Mouse (Mus musculus) v-Abl transformed pro-B cells (cell line): ENCODE results near the gene Klf15.

Experiments used
- in situ Hi-C, 2 experiments: fragments of 400-800 bp; cut with MboI; formaldehyde crosslinking; loops; one replicate each; pipeline ENCODE4 v1.15.1; 2025; ENCODE audit not compliant: unreplicated experiment in 2 of 2

Gene Klf15

DNA sequence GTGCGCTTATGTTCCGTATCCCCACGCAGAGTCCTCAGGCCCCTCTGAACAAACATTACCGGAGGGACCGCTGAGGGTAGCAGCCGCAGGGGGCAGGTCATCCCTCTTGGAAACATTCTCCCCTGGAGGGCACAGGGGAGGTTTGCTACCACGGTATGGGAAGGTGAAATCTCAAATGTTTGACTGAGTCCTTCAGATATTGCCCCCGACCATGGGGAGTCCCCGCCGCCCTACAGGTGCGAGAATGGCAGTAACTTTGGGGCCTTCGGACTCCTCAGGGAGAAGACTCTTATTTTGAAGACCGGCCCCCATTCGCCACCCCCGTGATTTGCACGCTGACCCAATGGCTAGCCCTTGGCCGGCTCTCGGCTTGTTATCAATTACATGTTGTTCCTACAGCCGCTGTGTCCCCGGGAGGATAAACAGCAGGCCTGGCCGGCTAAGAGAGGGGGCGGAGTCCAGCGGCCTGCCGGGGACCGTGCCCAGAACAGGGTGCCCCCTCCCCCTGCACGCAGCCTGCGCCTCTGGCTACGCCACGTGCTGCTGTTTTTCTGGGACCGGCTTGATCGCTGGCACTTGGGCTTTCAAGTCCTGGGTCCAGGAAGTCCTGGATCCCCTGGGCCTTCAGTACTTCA, 969 bp downstream of the Klf15 start:
- in situ Hi-C loops = no loop called here

DNA sequence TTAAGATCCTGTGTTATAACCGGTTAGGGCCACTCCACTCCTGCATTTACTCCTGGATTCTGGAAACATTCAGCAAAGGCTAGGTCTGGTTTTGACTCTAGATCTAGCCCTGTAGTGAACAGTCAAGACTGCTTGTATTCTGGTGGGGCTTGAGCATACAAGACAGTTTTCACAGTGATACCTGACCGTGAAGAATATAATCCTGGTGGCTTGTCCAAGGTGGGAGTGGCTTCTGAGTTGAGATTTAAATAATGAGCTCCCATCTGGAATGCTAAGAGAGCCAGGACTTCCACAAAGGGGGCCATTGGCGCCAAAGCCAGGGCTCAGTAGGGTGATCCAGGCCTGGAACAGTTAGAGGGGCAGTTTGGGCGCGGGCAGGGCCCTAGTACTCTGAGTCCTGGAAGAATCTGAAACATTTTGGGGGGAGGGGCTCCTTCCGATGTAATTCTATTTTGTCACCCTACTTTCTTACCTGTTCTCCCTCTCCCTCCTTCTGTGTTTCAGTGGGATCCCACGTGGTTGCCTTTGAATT, 1.6 kb downstream of the Klf15 start:
- in situ Hi-C loops = no loop called here

DNA sequence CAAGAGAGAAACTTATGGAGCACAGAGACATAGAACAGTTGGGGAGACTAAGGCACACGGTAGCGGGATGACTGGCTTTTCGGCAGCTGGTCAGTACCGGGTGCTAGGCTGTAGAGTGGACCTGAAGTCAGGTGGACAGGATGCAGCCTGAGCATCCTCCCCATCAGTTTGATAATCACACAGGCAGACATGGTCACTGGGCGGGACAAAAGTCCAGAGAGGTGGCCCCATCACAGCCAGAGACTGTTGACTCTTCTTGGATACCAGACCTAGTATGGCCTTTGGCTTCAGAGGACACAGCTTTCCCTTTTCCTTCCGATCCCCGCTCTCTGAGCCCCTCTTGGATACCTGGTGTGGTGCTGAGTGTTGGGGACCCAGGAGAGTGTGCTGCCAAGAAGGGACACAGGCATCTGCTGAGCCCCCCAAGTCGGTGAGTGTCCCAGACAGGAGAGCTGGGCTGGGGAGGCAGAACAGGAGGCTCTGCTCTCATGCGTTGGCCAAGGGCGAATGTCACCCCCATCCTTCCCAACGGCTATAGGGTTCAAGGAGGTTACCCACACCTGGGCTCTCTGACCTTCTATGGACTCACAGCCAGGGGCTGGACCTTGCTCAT, 2.8 kb downstream of the Klf15 start:
- in situ Hi-C loops = no loop called here

DNA sequence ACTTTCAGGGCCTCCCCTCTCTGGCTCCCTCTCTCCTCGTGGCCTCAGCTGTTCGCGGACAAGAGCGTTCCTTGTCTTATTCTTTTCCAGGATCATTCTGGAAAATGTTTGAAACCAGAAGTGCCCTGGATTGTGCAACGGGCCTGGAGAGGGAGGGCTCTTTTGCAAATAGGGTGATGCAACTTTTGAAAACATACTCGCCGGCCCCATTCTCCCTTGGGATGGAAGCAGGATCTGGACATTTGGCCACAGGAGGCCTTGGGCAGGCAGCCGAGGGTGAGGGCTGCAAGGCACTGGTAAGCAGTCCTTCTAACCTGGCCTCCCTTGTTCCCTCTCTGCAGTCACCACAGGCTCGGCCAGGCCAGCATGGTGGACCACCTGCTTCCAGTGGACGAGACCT, 3.7 kb downstream of the Klf15 start:
- in situ Hi-C loops = no loop called here

DNA sequence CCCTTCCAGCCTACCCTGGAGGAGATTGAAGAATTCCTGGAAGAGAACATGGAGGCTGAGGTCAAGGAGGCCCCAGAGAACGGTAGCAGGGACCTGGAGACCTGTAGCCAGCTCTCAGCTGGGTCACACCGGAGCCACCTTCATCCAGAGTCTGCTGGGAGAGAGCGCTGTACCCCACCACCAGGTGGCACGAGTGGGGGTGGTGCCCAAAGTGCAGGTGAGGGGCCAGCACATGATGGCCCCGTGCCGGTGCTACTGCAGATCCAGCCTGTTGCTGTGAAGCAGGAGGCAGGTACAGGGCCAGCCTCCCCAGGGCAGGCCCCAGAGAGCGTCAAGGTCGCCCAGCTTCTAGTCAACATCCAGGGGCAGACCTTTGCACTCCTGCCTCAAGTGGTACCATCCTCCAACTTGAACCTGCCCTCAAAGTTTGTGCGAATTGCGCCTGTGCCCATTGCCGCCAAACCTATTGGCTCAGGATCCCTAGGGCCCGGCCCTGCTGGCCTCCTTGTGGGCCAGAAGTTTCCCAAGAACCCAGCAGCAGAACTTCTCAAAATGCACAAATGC, 4.6 kb downstream of the Klf15 start:
- in situ Hi-C loops = no loop called here

DNA sequence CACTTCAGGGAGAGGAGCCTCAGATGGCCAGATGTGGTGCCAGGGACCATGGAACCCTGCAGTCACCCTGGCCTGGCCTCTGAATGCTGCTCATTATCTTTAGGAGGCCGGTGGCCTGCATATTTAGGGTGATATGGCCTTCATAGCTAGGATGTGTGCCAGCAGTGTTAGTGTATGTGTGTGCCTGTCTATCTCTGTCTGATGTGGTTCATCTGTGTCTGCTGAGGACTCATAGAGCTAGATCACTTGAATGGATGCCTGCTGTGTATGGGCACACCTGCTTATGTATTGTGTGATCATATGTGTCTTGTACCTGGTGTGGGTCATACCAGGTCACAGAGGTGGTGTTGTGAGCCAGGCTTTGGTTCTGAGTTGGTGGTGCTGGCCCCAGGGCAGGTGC, 5.8 kb downstream of the Klf15 start:
- in situ Hi-C loops = no loop called here

DNA sequence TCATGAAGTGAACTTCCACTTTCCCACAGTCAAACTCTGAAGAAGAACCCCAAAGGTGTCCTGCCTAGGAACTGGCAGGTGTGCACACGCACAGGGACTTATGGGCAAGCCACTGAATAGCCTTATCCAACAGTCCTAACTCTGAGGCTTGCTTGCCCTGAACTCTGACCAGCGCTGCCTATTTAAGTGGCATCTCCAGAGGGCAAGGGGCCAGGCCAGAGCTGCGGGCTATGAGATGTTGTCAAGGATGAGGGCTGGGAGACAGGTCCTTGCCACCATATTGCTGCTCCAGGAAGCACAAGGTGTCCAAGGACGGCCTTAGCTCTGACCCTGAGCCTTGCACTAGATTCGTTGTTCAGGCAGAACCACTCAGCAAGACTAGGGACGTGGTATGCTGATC, 6.7 kb downstream of the Klf15 start:
- in situ Hi-C loops = no loop called here

DNA sequence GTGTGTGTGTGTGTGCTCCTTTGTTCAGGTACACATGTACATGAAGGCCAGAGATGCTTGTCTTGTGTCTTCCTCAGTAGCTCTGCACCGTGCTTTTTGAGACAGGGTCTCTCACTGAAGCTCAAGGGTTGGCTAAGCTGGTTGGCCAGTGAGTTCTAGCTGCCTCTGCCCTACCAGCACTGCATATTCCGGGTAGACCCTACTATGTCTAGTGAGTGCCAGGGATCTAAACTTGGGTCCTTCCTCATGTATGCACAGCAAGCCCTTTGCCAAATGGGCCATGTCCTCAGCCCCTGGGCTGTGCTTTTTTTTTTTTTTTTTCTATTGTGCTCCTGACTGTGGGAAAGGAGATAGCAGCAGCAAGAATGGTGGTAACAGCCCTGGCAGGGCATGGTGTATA, 7.9 kb downstream of the Klf15 start:
- in situ Hi-C loops = no loop called here

DNA sequence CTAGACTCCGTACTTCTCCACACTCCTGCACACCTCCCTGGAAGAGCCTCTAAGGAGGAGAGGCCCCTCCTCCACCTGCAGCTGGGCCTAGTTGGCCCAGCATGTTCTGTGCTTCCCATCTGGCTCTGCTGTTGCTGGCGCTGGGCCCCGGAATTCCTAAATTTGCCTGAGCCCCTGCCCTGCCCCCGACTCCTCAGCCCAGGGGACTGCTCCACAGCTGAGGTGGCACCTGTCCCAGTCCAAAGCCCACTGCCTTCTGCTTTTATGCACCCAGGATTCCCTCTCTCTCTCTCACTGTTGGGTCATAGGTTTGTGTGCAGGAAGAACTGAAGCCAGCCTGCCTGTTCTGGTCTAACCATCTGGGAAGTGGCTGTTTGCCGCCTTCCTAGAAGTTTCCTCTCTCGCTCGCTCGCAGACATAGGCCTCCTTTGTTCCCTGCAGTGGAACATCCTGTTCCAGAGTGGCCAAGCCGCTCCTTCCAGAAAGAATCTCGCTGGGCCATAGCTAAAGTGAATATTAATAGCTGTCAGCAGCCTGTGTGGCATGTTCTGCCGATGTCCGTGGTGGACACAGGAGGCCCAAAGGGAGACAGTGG, 8.7 kb downstream of the Klf15 start:
- in situ Hi-C loops = no loop called here

DNA sequence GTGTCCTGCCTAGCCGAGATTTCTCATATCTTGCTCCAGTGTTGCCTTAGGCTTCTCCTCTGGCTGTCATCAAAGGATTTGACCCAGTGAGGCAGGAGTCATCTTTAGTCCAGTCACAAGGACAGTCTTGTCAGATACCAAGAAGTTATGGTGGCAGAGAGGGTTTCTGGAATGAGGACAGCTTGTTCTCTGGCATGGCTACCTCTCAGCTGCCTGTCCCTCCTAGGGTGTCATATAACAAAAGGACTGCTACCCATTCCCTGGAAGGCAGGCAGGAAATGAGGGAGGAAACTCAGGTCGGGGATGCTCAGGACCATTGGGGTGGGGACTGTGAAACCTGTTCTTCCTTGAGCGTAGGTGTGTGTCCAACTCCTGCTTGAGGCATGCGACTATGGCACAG, 9.7 kb downstream of the Klf15 start:
- in situ Hi-C loops = no loop called here

DNA sequence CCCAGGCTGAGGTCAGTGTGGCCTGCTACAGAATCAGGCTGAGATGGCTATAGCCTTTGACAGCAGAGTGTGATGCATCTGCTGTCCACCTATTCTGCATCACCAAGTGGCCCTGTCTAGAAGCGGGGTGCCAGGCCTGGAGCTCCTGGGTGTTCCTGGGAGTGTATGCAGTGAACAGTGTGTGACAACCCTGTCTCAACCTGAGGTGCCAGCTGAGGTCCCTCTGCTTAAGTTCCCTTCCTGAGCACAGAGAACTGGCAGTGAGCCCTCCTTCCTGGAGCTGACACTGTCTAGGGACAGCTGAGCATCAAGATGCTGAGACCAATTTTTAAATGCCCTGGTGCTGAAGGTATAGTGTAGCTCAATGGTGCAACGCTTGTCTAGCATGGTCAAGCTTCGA, 10.3 kb downstream of the Klf15 start:
- in situ Hi-C loops = no loop called here

DNA sequence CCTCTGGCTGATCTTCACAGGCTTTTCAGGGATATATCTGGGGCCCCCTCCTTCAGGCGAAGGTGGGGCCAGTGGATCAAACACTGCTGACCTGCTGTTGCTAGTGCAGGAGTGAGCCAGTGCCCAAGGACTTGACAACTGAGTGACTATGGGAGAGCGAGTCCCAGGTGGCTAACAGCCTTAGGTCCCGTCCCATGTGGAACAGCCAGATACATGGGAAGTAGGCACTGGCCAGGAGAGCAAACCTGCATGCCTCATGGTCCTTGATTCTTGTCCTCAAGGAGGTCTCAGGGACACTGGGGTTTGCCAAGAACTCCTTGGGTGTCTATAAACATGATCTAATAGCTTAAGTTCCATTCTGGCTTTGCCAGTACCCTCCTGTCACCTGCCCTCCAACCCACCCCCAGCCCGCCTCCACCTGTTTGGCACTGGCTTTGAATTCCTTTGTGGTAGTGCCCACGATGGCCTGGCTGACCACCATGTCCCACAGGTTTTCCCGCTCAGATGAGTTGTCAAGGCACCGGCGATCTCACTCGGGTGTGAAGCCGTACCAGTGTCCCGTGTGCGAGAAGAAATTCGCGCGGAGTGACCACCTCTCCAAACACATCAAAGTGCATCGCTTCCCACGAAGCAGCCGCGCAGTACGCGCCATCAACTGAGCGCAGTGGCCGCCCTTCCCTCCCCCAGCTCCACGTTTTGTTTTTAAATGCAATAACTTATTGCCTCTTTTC, 11.4 kb downstream of the Klf15 start:
- in situ Hi-C loops = no loop called here

DNA sequence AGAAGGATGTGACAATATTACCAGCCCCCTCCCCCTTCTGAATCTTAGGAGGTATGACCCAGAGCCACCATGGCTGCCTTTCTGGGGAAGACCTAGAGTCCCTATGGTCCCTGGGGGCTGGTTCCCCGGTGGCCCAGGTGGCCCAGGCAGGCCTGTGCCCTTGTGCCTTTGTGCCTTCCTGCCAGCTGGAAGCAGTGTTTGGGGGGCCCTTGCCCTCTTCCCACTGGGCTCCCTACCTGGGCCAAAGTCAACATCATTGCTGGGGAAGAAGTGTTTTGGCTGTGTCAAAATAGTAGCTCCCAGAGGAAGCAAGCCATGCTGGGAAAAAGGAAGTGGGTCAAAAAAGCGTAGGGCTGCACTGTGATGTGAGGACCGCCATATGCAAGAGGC, 12.0 kb downstream of the Klf15 start:
- in situ Hi-C loops = no loop called here

DNA sequence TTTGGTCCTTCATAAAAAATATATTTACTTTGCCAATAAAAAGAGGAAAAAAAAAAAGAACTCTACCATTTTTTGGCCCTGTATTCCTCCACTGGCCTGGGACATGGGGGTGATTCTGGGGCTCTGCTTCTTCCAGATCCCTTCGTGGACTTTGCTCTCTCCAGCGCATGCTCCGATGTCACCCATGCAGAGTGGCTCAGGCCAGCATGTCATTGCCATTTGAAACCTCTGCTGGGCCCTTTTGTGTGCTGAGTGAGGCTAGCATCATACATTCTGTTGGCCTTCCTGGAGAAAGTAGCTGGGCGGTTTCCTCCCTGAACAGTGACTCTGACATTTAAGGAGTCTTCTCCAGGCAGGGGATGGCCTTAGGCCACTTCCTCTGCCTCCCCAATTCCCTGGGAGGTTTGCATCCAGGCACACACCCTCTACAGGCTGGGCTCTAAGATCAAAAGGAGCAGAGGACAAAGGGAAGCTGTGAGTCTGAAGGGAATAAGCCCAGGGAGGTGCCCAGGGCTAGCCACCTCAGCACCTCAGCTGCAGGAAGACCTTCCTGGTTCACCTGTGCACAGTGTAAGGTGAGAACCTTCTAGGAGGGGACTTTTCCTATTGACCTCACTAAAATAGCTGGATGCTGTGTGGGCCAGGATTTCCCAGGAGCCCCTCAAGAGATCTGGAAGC, 12.9 kb downstream of the Klf15 start:
- in situ Hi-C loops = no loop called here

DNA sequence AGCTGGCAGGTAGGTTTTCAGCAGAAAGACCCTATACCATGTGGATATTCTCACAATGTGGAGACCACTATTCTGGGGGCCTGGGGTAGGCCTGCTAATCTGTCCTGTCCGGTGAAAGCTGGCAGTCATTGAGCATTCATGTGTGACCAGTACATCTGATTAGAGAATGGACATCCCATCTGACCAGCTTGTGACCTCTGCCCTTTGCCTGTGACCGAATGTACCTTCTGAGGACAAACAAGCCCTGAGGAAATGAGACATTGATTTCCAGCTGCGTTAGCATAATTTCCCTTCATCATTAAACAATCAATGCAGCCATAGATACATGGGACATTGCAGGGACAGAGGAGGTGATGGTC, 13.5 kb downstream of the Klf15 start:
- in situ Hi-C loops = no loop called here

DNA sequence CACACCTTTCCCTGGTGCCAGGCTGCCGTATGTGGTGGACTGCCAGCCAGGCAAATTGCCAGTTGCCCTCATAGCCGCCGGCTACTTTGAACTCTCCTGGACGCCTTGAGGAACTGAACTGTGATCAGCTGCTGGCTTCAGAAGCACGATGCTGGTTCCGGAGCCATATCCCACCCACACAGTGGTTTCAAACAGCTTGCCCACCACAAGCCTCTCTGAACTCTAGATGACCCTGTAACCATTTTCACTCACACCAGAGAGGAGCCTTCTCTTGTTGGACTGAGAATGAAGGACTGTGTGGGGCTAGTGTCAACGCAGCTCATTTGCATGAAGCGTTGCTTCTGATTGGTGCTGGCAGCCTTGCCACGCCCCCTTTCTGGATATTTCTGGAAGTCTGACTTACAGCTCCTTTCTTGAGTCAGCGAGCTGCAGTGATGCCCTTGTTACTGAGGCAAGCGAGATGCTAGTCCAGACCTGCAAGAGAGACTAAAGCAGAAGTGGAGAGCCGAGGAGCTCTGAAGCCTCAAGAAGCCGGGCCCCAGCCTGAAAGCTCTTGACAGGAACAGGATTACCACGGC, 14.7 kb downstream of the Klf15 start:
- in situ Hi-C loops = no loop called here

DNA sequence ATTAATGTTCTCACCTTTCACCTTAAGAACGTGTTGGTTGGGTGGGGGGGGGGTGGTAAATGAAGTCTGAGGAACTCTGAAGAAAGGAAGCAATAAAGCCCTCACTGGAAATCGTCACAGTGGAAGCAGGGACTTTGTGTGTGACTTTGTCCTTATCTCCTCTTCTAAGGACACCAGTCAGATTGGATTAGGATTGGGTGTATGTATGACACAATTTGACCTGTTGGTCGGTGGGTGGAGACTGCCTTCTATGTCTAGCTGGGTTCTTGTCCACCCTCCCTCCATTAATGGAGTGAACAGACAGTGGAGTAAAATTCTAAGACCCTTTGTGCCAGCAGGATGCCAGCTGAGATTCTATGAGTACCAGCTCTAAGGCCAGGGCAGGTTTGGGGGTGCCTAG, 21.9 kb downstream of the Klf15 start:
- in situ Hi-C loops = no loop called here

DNA sequence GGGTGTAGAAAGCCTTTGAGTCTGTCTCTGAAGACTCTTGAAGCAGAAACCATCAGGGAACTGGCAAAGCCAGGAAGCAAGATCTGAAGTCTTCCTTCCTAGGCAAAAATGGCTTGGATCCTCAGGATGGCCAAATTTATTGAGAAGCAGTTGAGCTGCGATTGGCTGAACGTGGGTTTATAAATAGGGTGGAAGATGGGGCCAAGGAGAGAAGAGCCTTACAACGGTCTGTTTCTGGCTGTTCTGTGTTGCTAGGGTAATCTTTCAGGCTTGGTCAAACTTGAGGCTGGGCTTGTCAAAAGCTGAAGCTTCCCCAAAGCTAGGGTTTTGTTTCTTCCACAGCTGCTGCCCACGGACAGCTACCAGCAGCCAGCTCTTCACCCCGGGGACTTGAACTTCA, 22.5 kb downstream of the Klf15 start:
- in situ Hi-C loops = no loop called here

DNA sequence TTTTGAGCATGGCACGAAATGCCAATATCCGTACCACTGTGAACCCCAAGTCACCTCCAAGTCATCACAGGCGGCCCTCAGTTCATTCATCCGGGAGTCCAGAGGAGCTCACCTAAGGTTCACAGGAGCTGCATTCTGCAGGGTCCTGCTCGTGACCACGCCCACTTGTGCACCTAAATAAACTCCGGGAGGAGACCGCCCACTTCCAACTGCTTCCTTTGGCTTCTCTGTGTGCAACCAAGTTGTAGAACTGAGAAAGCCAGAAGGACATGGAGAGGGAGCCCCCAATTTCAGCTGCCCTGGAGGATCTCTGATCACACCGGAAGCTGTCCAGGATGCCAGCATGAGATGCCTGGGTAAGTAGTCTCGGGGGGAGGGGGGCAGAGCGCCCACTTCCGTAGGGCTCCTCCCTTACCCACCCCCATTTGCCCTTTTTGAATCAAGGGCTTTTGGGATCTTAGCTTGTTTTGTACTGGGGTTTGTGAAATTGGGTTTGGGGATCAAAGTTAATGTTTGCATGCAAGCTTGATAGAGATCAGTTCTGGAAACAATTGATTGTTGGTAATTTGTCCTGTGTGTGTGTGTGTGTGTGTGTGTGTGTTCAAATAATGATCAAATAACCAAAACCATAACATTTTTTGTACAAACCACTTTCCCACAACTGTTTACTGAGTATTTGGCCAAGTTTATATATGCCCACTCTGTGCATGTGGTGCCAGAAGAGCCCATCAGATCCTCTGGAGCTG, 24.0 kb downstream of the Klf15 start, which contains the start of gene Aldh1l1:
Aldh1l1 (plus strand) TSS at position 252 of the 746 bp plus-strand sequence.
- in situ Hi-C loops = no loop called here

DNA sequence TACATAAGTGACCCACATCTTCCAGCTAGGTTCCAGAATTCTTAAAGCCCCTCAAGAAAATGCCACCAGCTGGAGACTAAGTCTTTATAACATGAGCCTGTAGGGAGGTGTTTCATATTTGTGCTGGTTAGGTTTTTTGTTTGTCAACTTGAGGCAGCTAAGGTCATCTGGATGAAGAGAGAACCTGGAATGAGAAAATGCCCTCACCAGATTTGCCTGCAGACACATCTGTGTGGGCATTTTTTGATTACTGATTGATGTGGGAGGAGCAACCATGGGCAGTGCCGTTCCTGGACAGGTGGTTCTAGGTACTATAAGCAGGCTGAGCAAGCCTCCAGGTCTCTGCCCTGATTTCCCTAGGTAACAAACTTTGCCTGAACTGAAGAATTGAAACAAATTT, 25.2 kb downstream of the Klf15 start:
- in situ Hi-C loops = no loop called here
